Mouse (Mus musculus) neural tube, embryonic 14.5 days (tissue): ENCODE measurements at regions not wholly inside any gene's neighbourhood (a gene's known extent, or its start where the extent isn't known, plus 50 kb on each side); places are given as distances from the start of the nearest gene placed in this dataset.

Experiments used
- ATAC-seq: fragments of 200-750 bp; cut with Nextera tagmentation; 2 replicates; pipeline ENCODE4 v1.8.0; 2017; ENCODE audit warnings: low read depth, mild to moderate bottlenecking, moderate TSS enrichment, moderate library complexity
- H3K27ac ChIP-seq: fragments of 300-500 bp; sonication (generic); 2 replicates; pipeline ENCODE4 v1.5.1; 2014; ENCODE audit warnings: low read depth, mild to moderate bottlenecking, control low read depth, low read length, moderate library complexity, mixed read lengths
- H3K27me3 ChIP-seq: fragments of 300-500 bp; sonication (generic); 2 replicates; pipeline ENCODE4 v1.6.1; 2014; ENCODE audit warnings: low read length; ENCODE audit not compliant: control insufficient read depth, insufficient read depth
- H3K36me3 ChIP-seq: fragments of 300-500 bp; sonication (generic); 2 replicates; pipeline ENCODE4 v1.6.1; 2014; ENCODE audit warnings: low read length, mixed read lengths; ENCODE audit not compliant: control insufficient read depth, insufficient read depth
- H3K4me1 ChIP-seq: fragments of 300-500 bp; sonication (generic); 2 replicates; pipeline ENCODE4 v1.6.1; 2014; ENCODE audit warnings: low read length; ENCODE audit not compliant: control insufficient read depth, insufficient read depth
- H3K4me2 ChIP-seq: fragments of 300-500 bp; sonication (generic); 2 replicates; pipeline ENCODE4 v1.6.1; 2014; ENCODE audit warnings: mild to moderate bottlenecking, low read depth, low read length, control low read depth
- H3K4me3 ChIP-seq: fragments of 300-500 bp; sonication (generic); 2 replicates; pipeline ENCODE4 v1.5.1; 2014; ENCODE audit warnings: low read depth, low read length, control low read depth, mixed read lengths
- H3K9ac ChIP-seq: fragments of 300-500 bp; sonication (generic); replicated peaks from 2 replicates; pipeline ENCODE4 v1.6.1; 2014; ENCODE audit warnings: low read depth, mild to moderate bottlenecking, control low read depth, low read length, mixed read lengths
- H3K9me3 ChIP-seq: fragments of 300-500 bp; sonication (generic); 2 replicates; pipeline ENCODE4 v1.6.1; 2016; ENCODE audit warnings: low read length; ENCODE audit not compliant: control insufficient read depth
- WGBS: fragments of 180-500 bp; shearing (Covaris S2); extraction: QIAGEN DNeasy Blood & Tissue Kit; methylation state at CpG from one replicate; pipeline ENCODE4 v1.1.7; 2014; 5-methylcytosine and 5-hydroxymethylcytosine counted together

DNA sequence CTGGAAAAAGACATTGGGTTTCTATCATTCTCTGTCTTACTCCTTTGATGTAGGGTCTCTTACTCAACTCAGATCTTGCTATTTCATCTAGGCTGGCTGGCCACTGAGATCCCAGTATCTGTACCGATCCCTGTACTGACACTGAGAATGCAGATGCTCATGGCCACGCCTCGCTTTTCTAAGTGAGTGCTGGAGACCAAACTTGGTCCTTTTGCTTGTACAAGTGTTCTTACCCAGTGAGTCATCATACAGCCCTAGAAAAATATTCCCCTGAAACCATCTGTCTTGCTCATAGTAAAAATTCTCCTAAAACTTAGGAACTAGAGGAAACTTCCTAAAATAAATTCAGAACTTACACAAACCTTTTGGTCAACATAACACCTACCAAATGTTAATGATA, 193.2 kb downstream of the Chrm2 start:
- no peaks in the 10 kb centered on the region for H3K27me3 ChIP-seq
- WGBS: 91% methylated on average over 3 of the region's 3 CpGs
- no peaks in the 10 kb centered on the region for H3K36me3 ChIP-seq
- H3K27ac ChIP-seq: no peak overlapping the region
- no peak for ATAC-seq
- no peak overlapping the region for H3K4me2 ChIP-seq
- H3K4me3 ChIP-seq: no peak overlapping the region
- no peak overlapping the region for H3K9ac ChIP-seq
- H3K9me3 ChIP-seq: no peaks in the 10 kb centered on the region
- H3K4me1 ChIP-seq: no peaks in the 10 kb centered on the region
